Mouse (Mus musculus) naive thymus-derived CD4-positive, alpha-beta T cell, adult 2 months (primary cell): ENCODE measurements at regions not wholly inside any gene's neighbourhood (a gene's known extent, or its start where the extent isn't known, plus 50 kb on each side); places are given as distances from the start of the nearest gene placed in this dataset.

Source experiments
- DNase-seq: peaks from one replicate; pipeline ENCODE4 v3.0.0-alpha.2; 2011; ENCODE audit warnings: low read depth

- no peak for DNase-seq
Observed at GRCm38 (mm10) chr14:58967975-58968374, 174.7 kb downstream of the 1700129C05Rik start.

- no peak for DNase-seq
Observed at GRCm38 (mm10) chr14:58967163-58967562, 175.5 kb downstream of the 1700129C05Rik start.

- DNase-seq, result no peak
Observed at GRCm38 (mm10) chr14:58944958-58945357, 197.7 kb downstream of the 1700129C05Rik start.

GRCm38 (mm10) chr14:58943267-58943765 is 199.4 kb downstream of the 1700129C05Rik start:
- no peak for DNase-seq

- DNase-seq, result no peak
Observed at GRCm38 (mm10) chr14:58939086-58939485, 203.6 kb downstream of the 1700129C05Rik start.

GRCm38 (mm10) chr14:58938601-58938970 is 204.1 kb downstream of the 1700129C05Rik start:
- no peak for DNase-seq

GRCm38 (mm10) chr14:58937791-58938600 is 204.7 kb downstream of the 1700129C05Rik start:
- DNase-seq, result peak; percentile 1

GRCm38 (mm10) chr14:58937331-58937730 is 205.4 kb downstream of the 1700129C05Rik start:
- no peak for DNase-seq

GRCm38 (mm10) chr14:58936131-58936530 is 206.6 kb downstream of the 1700129C05Rik start:
- no peak for DNase-seq

- no peak for DNase-seq
Observed at GRCm38 (mm10) chr14:58917853-58918252, 224.8 kb downstream of the 1700129C05Rik start.

- no peak for DNase-seq
Observed at GRCm38 (mm10) chr14:58917228-58917627, 225.5 kb downstream of the 1700129C05Rik start.

GRCm38 (mm10) chr14:58914937-58915336 is 227.8 kb downstream of the 1700129C05Rik start:
- no peak for DNase-seq

GRCm38 (mm10) chr14:58910846-58911245 is 231.8 kb downstream of the 1700129C05Rik start:
- DNase-seq, result no peak

GRCm38 (mm10) chr14:58907932-58908331 is 234.8 kb downstream of the 1700129C05Rik start:
- no peak for DNase-seq

GRCm38 (mm10) chr14:58907359-58907758 is 235.3 kb downstream of the 1700129C05Rik start:
- no peak for DNase-seq

GRCm38 (mm10) chr14:58906631-58907030 is 236.1 kb downstream of the 1700129C05Rik start:
- no peak for DNase-seq

- DNase-seq, result no peak
Observed at GRCm38 (mm10) chr14:58868176-58868949, 274.3 kb downstream of the 1700129C05Rik start.

- DNase-seq, result no peak
Observed at GRCm38 (mm10) chr14:58867396-58868107, 275.1 kb downstream of the 1700129C05Rik start.

GRCm38 (mm10) chr14:58854871-58855270 is 287.8 kb downstream of the 1700129C05Rik start:
- DNase-seq, result no peak

GRCm38 (mm10) chr14:58844565-58844964 is 298.1 kb downstream of the 1700129C05Rik start:
- DNase-seq, result no peak

GRCm38 (mm10) chr14:58842196-58842886 is 300.4 kb downstream of the 1700129C05Rik start:
- no peak for DNase-seq

- DNase-seq, result no peak
Observed at GRCm38 (mm10) chr14:58822938-58823337, 319.8 kb downstream of the 1700129C05Rik start.
